Mouse (Mus musculus) heart, adult 2 months (tissue): ENCODE data around the gene Prkab1. TPM values are rescaled to one million over a fixed set of nuclear protein-coding genes. Genes with fewer than 3 reads are reported as not detected.
A peak's percentile ranks its signal among the peaks of the same experiment; 100 is the strongest.

Experiments
- DNase-seq, 2 experiments: peaks; one replicate each; pipeline ENCODE4 v3.0.0; 2021
- H3K27ac ChIP-seq: fragments of 200-600 bp; 2 replicates; pipeline ENCODE4 v1.8.1; 2022
- H3K27me3 ChIP-seq: fragments of 200-500 bp; 2 replicates; pipeline ENCODE4 v1.6.1; 2012; ENCODE audit warnings: mild to moderate bottlenecking, low read length, inconsistent platforms, mixed read lengths; ENCODE audit not compliant: control insufficient read depth, insufficient read depth
- H3K36me3 ChIP-seq: fragments of 200-500 bp; 2 replicates; pipeline ENCODE4 v1.6.1; 2012; ENCODE audit warnings: low read length, inconsistent platforms; ENCODE audit not compliant: control insufficient read depth, insufficient read depth
- H3K4me1 ChIP-seq: fragments of 200-500 bp; 2 replicates; pipeline ENCODE4 v1.6.1; 2011; ENCODE audit warnings: low read length; ENCODE audit not compliant: control insufficient read depth, insufficient read depth
- H3K4me3 ChIP-seq: fragments of 200-600 bp; 2 replicates; pipeline ENCODE4 v1.8.1; 2022
- H3K79me2 ChIP-seq: fragments of 200-500 bp; replicated peaks from 2 replicates; pipeline ENCODE4 v1.6.1; 2012; ENCODE audit warnings: mild to moderate bottlenecking, inconsistent platforms, low read length, moderate library complexity, mixed read lengths; ENCODE audit not compliant: control insufficient read depth, insufficient read depth
- H3K9ac ChIP-seq: fragments of 200-500 bp; 2 replicates; pipeline ENCODE4 v1.6.1; 2012; ENCODE audit warnings: low read depth, mild to moderate bottlenecking, control low read depth, inconsistent platforms, low read length, mixed read lengths
- CTCF ChIP-seq: fragments of 200-600 bp; IDR thresholded peaks from 2 replicates; pipeline ENCODE4 v1.8.1; 2022; ENCODE audit warnings: antibody characterized with exemption, mild to moderate bottlenecking, moderate library complexity
- EP300 ChIP-seq: fragments of 200-500 bp; IDR thresholded peaks from 2 replicates; pipeline ENCODE4 v1.6.1; 2011; ENCODE audit warnings: low read depth, low read length, control low read depth; ENCODE audit not compliant: insufficient read depth
- POLR2A ChIP-seq: fragments of 200-500 bp; IDR thresholded peaks from 2 replicates; pipeline ENCODE4 v1.6.1; 2011; ENCODE audit warnings: mild to moderate bottlenecking, low read depth, low read length, control low read depth; ENCODE audit not compliant: insufficient read depth
- WGBS: fragments of 180-500 bp; shearing (Covaris S2); methylation state at CpG from one replicate; pipeline ENCODE4 v1.1.7; 2018; 5-methylcytosine and 5-hydroxymethylcytosine counted together
- intact Hi-C: fragments of 180-260 bp; cut with DNase I; formaldehyde crosslinking; loops from one replicate; pipeline ENCODE4 v1.15.1; 2025
- long read RNA-seq: library from polyadenylated mRNA; stranded (forward); transcript quantifications from one replicate; pipeline ENCODE4 v2.0.0, GENCODE M21; 2021
- polyA plus RNA-seq: library from polyadenylated mRNA; depleted of rRNA; stranded (reverse); fragments of >200 nt; gene quantifications from 2 replicates; pipeline ENCODE4 v1.2.3, GENCODE M21; 2012; rRNA removed
- total RNA-seq, 2 experiments: library from RNA; stranded (reverse); gene quantifications; 2 replicates each; pipeline ENCODE4 v1.2.3; 2021

The Prkab1 gene
- total RNA-seq (10 to 100 TPM; 50.6 to 55.5 TPM), polyA plus RNA-seq (64.8 and 69.7 TPM in 2 replicates)
- long read RNA-seq, transcript Prkab1-203 (6 exons, 1,019 nt) = minor isoform, 6 of 85 reads
- long read RNA-seq, transcript Prkab1-202 (8 exons, 2,026 nt) = major isoform, 35 of 85 reads
- long read RNA-seq, transcript Prkab1-201 (7 exons, 2,089 nt) = minor isoform, 32 of 85 reads
- long read RNA-seq, partial matches to known transcripts = 10 of 85 reads
- long read RNA-seq, other reads (novel, unspliced or antisense) = 1 of 85 reads

DNA sequence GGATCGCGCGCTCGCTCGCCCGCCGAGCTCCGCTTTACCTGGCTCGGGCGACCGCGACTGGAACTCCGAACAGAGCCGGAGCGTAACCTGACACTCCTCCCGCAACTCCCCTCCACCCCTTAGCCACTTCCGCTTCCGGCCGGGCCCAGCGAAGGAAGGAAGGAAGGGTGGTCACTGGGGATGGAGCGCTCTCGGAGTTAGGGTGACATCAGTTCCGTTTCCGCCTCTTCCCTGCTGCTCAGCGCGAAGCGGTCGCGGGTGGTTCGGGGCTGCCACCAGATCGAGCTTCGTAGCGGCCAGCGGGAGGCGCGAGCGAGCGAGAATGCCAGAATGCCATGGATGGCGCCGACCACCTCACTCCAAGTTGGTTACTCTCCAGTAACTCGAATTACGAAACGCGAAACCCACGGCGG is at the start of gene Prkab1:
Gene Prkab1, minus strand, starts transcription at position 182 of the 413 bp plus-strand sequence.
- H3K27ac ChIP-seq = peak within 1 kb of the TSS; percentile 94
- H3K27me3 ChIP-seq = no peaks in the 10 kb centered on the region
- peak within 1 kb of the TSS; percentile 75 for H3K9ac ChIP-seq
- peaks cover 11% of the 10 kb centered on the region for H3K4me1 ChIP-seq
- no peaks in the 10 kb centered on the region for H3K79me2 ChIP-seq
- peak within 1 kb of the TSS; percentile 82 for H3K4me3 ChIP-seq
- WGBS = under 1% methylated on average over 46 of the region's 46 CpGs
- TF ChIP-seq POLR2A = peak; percentile 88
- peak; percentile 64; the same call in 1 of the 2 replicates for TF ChIP-seq EP300
- peak; percentile 74 for TF ChIP-seq CTCF
- intact Hi-C loops = loop anchor here (2.0 to 10.0 kb wide), 2 partner anchors 48 to 370 kb away; no protein-coding TSS in a partner anchor
- peaks cover 8% of the 10 kb centered on the region for H3K36me3 ChIP-seq
- DNase-seq = peak; percentile 93 to 96

DNA sequence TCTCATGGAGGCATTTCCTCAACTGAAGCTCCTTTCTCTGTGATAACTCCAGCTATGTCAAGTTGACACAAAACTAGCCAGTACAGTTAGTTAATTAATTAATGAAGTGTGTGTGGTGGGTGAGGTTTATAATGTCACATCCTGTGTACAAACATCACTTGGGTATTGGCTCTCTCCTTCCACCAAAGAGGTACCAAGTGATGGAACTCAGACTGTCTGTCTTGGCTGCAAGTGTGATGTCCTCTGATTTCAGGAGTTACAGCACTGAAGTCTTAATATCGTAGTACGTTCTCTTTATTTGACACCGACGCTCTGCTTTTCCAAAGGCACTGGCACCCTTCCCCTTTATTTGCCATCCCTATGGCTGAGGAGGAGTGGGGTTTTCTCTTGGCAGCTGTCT is 45.3 kb upstream of the Prkab1 start:
- WGBS = 92% methylated on average over 4 of the region's 4 CpGs
- TF ChIP-seq EP300 = no peak
- no peak for TF ChIP-seq POLR2A
- TF ChIP-seq CTCF = no peak
- Histone ChIP-seq H3K4me3 (no peak overlapping the region), H3K4me1 (no peaks in the 10 kb centered on the region), H3K27ac (no peak overlapping the region), H3K79me2 (no peaks in the 10 kb centered on the region), H3K36me3 (no peaks in the 10 kb centered on the region), H3K27me3 (no peaks in the 10 kb centered on the region), H3K9ac (no peak overlapping the region)
- intact Hi-C loops = no loop called here
- DNase-seq = no peak

DNA sequence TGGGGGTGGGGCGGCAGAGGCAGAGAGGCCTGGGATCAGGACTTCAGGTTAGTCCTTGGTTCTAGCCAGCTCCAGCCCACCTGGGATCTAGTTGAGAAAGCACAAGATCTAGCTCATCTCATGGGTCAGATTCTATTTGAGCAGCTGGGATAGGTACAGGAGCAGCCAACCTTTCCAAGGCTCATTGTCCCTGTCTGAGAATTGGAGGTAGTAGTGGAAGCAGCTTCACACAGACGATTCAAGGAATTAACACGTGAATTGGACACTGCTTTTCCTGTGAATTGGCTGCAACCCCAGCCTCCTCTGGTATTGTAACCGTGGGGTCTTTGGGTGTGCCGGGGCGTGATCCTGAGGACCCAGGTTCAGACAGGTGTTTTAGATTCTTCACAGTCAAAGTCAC is 28.5 kb upstream of the Prkab1 start:
- no peaks in the 10 kb centered on the region for H3K36me3 ChIP-seq
- TF ChIP-seq CTCF (no peak), EP300 (no peak), POLR2A (no peak)
- intact Hi-C loops = no loop called here
- no peak overlapping the region for H3K4me3 ChIP-seq
- no peaks in the 10 kb centered on the region; the same call in 1 of the 2 replicates for H3K27me3 ChIP-seq
- no peak overlapping the region for H3K27ac ChIP-seq
- no peaks in the 10 kb centered on the region for H3K79me2 ChIP-seq
- DNase-seq = no peak
- whole genome bisulfite sequencing = 63% methylated on average over 6 of the region's 6 CpGs
- H3K4me1 ChIP-seq = peaks cover 2% of the 10 kb centered on the region; the same call in 1 of the 2 replicates
- no peak overlapping the region for H3K9ac ChIP-seq

DNA sequence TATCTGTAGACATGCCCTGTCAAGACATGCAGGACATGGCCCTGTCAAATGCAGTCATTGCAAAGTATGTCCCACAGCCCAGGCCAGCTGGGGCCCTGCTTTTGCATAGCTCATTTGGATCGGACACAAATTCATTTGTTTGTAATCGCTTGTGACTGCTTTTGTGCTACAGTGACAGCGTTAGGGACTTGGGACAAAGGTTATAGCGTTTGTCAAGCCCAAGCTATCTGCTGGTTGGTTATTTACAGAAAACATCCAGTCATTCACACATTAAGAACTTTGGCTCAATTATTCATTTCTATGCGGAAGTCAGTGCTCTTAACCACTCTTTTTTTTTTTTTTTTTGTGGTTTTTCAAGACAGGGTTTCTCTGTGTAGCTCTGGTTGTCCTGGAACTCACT is 27.9 kb upstream of the Prkab1 start:
- DNase-seq = no peak
- no peak overlapping the region for H3K9ac ChIP-seq
- no peaks in the 10 kb centered on the region for H3K36me3 ChIP-seq
- no peaks in the 10 kb centered on the region for H3K79me2 ChIP-seq
- H3K27ac ChIP-seq = no peak overlapping the region
- TF ChIP-seq CTCF (no peak), POLR2A (no peak), EP300 (no peak)
- 87% methylated on average over 5 of the region's 5 CpGs for WGBS
- H3K4me3 ChIP-seq = no peak overlapping the region
- intact Hi-C loops = no loop called here
- no peaks in the 10 kb centered on the region; the same call in 1 of the 2 replicates for H3K27me3 ChIP-seq
- peaks cover 2% of the 10 kb centered on the region; the same call in 1 of the 2 replicates for H3K4me1 ChIP-seq

DNA sequence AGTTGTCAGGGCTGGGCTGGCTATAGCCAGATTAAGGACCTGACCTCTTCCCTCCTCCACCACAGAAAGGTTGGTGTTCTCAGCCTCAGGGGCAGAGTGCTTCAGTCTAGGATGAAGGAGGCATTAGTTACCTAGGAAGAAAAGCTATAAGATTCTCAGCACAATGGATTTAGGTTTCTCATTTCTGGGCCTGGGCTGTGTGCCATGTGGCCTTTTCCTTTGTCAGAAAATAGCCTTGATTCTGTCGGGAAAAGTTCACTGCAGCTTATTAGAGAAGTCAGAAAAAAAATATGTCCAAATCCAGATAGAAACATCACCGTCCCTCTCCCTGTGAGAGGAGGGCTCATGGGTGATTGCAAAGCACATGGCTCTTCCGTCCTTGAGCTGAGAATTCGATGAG is 25.5 kb upstream of the Prkab1 start:
- intact Hi-C loops = no loop called here
- no peaks in the 10 kb centered on the region for H3K79me2 ChIP-seq
- WGBS = 60% methylated on average over 4 of the region's 4 CpGs
- peaks cover 2% of the 10 kb centered on the region; the same call in 1 of the 2 replicates for H3K4me1 ChIP-seq
- no peaks in the 10 kb centered on the region; the same call in 1 of the 2 replicates for H3K27me3 ChIP-seq
- H3K27ac ChIP-seq = no peak overlapping the region
- no peak overlapping the region for H3K9ac ChIP-seq
- TF ChIP-seq CTCF (no peak), POLR2A (no peak), EP300 (no peak)
- DNase-seq = no peak
- H3K36me3 ChIP-seq = no peaks in the 10 kb centered on the region
- no peak overlapping the region for H3K4me3 ChIP-seq

DNA sequence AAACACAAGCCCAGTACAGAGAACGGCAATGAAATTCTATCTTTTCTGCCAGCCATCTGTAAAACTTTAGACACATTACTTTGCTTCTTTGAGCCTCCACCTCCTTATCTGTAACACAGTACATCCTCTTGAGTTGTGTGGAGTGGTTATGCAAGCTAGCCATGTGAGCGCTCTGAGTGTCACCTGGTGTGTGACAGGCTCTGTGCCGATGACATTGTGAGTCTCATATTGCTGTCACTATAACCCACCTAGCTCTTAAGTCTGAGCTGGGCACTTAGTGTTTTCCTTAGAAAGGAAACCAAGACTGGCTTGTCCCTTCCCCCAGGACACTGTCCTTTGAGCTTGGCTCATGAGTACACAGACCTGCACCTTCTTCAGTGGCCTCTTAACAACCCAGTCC is 24.0 kb upstream of the Prkab1 start:
- Histone ChIP-seq H3K4me3 (no peak overlapping the region), H3K4me1 (peaks cover 2% of the 10 kb centered on the region; the same call in 1 of the 2 replicates), H3K9ac (no peak overlapping the region), H3K79me2 (no peaks in the 10 kb centered on the region), H3K27me3 (no peaks in the 10 kb centered on the region), H3K27ac (no peak overlapping the region), H3K36me3 (no peaks in the 10 kb centered on the region)
- DNase-seq = no peak
- WGBS = 73% methylated on average over 3 of the region's 3 CpGs
- TF ChIP-seq CTCF (no peak), POLR2A (no peak), EP300 (no peak)
- intact Hi-C loops = no loop called here
